Mouse (Mus musculus): ENCODE measurements around the gene Hsd17b13. TPM values are rescaled to one million over a fixed set of nuclear protein-coding genes. Genes with fewer than 3 reads are reported as not detected.
"Not testable (repeated sequence)": the region's sequence is repeated elsewhere in the genome, so short reads cannot be mapped to it uniquely, and the experiment has no call there.

Gene Hsd17b13
- polyA plus RNA-seq, 1 experiment from 2014 or later: 0.45 TPM

GRCm38 (mm10) chr5:103943183-103943582 is 34.0 kb downstream of the Hsd17b13 start:
- WGBS: 41% methylated on average over 6 of the region's 6 CpGs
- peaks cover 3% of the 10 kb centered on the region; the same call in 1 of the 2 replicates for H3K4me1 ChIP-seq
- no peak overlapping the region for H3K4me2 ChIP-seq (replicated peaks)
- H3K9me3 ChIP-seq (replicated peaks): no peaks in the 10 kb centered on the region
- no peak overlapping the region for H3K4me3 ChIP-seq (replicated peaks)
- no peaks in the 10 kb centered on the region for H3K27me3 ChIP-seq
- H3K36me3 ChIP-seq: no peaks in the 10 kb centered on the region
- H3K27ac ChIP-seq (replicated peaks): no peak overlapping the region
- ATAC-seq (ENCODE audit: insufficient number of reproducible peaks, low FRiP score, low TSS enrichment, low read depth): no peak
- no peak overlapping the region for H3K9ac ChIP-seq

GRCm38 (mm10) chr5:103939856-103940255 is 37.4 kb downstream of the Hsd17b13 start:
- 49% methylated on average over 1 of the region's 1 CpGs for WGBS
- no peaks in the 10 kb centered on the region for H3K27me3 ChIP-seq

GRCm38 (mm10) chr5:103939350-103939652 is 37.9 kb downstream of the Hsd17b13 start:
- no peak for ATAC-seq (ENCODE audit: insufficient number of reproducible peaks, low FRiP score, low TSS enrichment, low read depth)
- Histone ChIP-seq H3K4me3 (replicated peaks) (no peak overlapping the region), H3K4me2 (replicated peaks) (no peak overlapping the region), H3K9me3 (replicated peaks) (no peaks in the 10 kb centered on the region), H3K4me1 (peaks cover 3% of the 10 kb centered on the region; the same call in 1 of the 2 replicates), H3K9ac (no peak overlapping the region), H3K36me3 (no peaks in the 10 kb centered on the region), H3K27me3 (no peaks in the 10 kb centered on the region), H3K27ac (replicated peaks) (no peak overlapping the region)
- 70% methylated on average over 7 of the region's 7 CpGs for WGBS

More at GRCm38 (mm10) chr5:103939856-103940255, 37.4 kb downstream of the Hsd17b13 start:
- H3K4me2 ChIP-seq (replicated peaks): no peak overlapping the region
- H3K36me3 ChIP-seq: no peaks in the 10 kb centered on the region
- no peak overlapping the region for H3K27ac ChIP-seq (replicated peaks)
- no peak for ATAC-seq (ENCODE audit: insufficient number of reproducible peaks, low FRiP score, low TSS enrichment, low read depth)
- peaks cover 3% of the 10 kb centered on the region; the same call in 1 of the 2 replicates for H3K4me1 ChIP-seq
- H3K4me3 ChIP-seq (replicated peaks): no peak overlapping the region
- H3K9me3 ChIP-seq (replicated peaks): no peaks in the 10 kb centered on the region
- H3K9ac ChIP-seq: no peak overlapping the region

DNA sequence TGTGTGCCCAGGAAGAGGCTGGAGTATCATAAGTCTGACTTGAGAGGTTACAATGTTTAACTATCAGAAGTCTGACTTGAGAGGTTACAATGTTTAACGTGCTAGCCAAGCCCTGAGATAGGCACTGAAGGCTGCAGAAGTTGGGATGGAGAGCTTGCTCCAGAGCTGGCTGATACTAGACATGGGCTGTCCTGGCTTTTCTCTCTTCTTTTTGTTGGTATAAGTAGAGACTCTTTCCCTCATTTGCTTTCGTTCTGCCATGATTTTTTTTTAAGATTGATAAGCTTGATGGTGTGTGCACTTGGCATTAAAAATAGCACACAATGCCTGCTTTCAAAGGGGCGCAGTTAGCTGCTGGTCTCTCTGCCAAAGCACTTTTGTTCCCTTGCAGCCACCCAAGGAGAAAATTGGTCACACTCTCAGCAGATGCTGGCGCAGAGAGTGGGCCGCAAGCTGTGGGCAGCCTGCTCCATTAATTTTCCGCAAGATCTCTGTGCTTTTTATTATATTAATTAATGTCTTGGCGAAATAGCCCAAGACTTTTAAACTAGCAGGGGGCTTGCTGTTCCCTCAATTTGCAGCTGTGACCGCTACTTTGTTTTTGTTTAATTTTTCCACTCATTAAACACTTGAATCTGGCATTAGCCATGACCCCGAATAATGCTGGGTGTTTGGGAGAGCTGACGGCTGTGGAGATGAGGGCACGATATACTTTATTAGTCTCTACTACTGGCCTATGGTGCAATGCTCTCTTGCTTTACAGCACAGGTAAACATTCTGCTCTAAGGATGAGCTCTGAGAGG is 38.5 kb downstream of the Hsd17b13 start:
- WGBS: 45% methylated on average over 11 of the region's 11 CpGs
- H3K4me3 ChIP-seq (replicated peaks): no peak overlapping the region
- no peak overlapping the region for H3K27ac ChIP-seq (replicated peaks)
- no peak for ATAC-seq (ENCODE audit: insufficient number of reproducible peaks, low FRiP score, low TSS enrichment, low read depth)
- H3K9ac ChIP-seq: no peak overlapping the region
- H3K4me2 ChIP-seq (replicated peaks): no peak overlapping the region
- no peaks in the 10 kb centered on the region for H3K36me3 ChIP-seq
- H3K27me3 ChIP-seq: no peaks in the 10 kb centered on the region
- no peaks in the 10 kb centered on the region for H3K9me3 ChIP-seq (replicated peaks)
- peaks cover 3% of the 10 kb centered on the region; the same call in 1 of the 2 replicates for H3K4me1 ChIP-seq

DNA sequence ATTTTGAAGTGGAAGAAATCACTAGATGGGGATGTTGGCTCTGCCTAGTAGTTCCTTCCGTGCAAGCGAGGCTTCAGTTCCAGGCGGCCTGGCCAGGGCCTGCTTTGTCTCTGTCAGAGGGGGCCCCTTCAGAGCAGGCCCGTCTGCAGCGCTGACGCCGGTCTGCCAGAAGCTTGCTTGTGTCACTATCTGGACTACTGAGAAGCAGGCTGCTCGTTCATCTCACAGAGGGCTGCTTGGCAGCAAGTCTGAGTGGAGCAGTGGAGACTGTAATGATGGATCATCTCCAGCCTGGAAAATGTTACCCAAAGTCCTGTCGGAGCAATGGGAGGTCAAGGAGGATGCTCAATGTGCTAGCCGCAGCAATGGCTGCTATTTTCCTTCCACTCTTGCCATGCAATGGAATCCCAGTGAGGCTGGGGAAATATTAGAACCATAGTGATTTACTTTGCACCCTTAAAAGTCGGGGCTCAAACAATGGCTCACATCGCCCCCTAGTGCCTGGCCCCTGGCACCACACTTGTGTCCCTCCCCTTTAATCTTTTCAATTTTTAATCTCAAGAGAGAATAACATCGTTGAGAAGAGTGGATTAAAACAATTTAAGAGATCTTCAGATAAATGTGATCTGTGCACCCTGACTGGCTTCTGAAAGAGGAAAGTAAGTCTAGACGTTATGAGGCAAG is 40.2 kb downstream of the Hsd17b13 start:
- Histone ChIP-seq H3K4me2 (replicated peaks) (no peak overlapping the region), H3K9me3 (replicated peaks) (no peaks in the 10 kb centered on the region), H3K9ac (no peak overlapping the region), H3K4me3 (replicated peaks) (no peak overlapping the region), H3K4me1 (peaks cover 3% of the 10 kb centered on the region; the same call in 1 of the 2 replicates), H3K27me3 (no peaks in the 10 kb centered on the region), H3K27ac (replicated peaks) (no peak overlapping the region), H3K36me3 (no peaks in the 10 kb centered on the region)
- no peak for ATAC-seq (ENCODE audit: insufficient number of reproducible peaks, low FRiP score, low TSS enrichment, low read depth)
- WGBS: 55% methylated on average over 14 of the region's 14 CpGs

- H3K4me2 ChIP-seq (replicated peaks); H3K27me3 ChIP-seq; H3K9ac ChIP-seq; H3K4me1 ChIP-seq; H3K27ac ChIP-seq (replicated peaks); H3K4me3 ChIP-seq (replicated peaks); H3K36me3 ChIP-seq; ATAC-seq (ENCODE audit: insufficient number of reproducible peaks, low FRiP score, low TSS enrichment, low read depth); H3K9me3 ChIP-seq (replicated peaks): not testable (repeated sequence)
Observed at GRCm38 (mm10) chr5:103931924-103932323, 45.3 kb downstream of the Hsd17b13 start.

DNA sequence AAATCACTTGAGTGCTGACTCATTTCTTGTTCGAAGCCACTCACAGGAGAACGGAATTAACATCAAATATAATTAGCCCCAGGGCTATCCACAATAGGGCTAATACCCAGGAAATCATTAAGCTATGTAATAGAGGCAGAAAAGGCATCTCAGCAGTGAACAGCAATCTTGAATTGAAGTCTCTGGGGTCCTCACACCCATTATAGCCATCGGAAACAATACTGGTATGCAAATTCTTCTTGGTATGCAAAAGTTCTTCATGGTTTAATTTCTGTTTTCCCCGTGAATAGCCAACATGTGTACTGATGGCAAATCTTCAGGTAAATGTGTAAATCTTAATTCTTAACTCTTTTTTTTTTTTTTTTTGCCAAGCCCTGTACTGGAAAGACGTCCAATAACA is 46.7 kb downstream of the Hsd17b13 start:
- WGBS: 61% methylated on average over 5 of the region's 5 CpGs

GRCm38 (mm10) chr5:103928196-103928550 is 49.0 kb downstream of the Hsd17b13 start:
- 69% methylated on average over 7 of the region's 7 CpGs for WGBS
- no peak overlapping the region for H3K9ac ChIP-seq
- H3K27me3 ChIP-seq: no peaks in the 10 kb centered on the region
- no peak overlapping the region; the same call in 1 of the 2 replicates for H3K4me2 ChIP-seq (replicated peaks)
- no peak overlapping the region for H3K27ac ChIP-seq (replicated peaks)
- H3K4me1 ChIP-seq: no peaks in the 10 kb centered on the region
- ATAC-seq (ENCODE audit: insufficient number of reproducible peaks, low FRiP score, low TSS enrichment, low read depth): no peak
- H3K4me3 ChIP-seq (replicated peaks): no peak overlapping the region
- no peaks in the 10 kb centered on the region for H3K9me3 ChIP-seq (replicated peaks)
- no peaks in the 10 kb centered on the region for H3K36me3 ChIP-seq

More for the DNA sequence above, 46.7 kb downstream of the Hsd17b13 start:
- no peak overlapping the region for H3K9ac ChIP-seq
- no peaks in the 10 kb centered on the region for H3K4me1 ChIP-seq
- no peak overlapping the region for H3K4me3 ChIP-seq (replicated peaks)
- H3K4me2 ChIP-seq (replicated peaks): no peak overlapping the region
- no peaks in the 10 kb centered on the region for H3K9me3 ChIP-seq (replicated peaks)
- H3K36me3 ChIP-seq: no peaks in the 10 kb centered on the region
- no peak overlapping the region for H3K27ac ChIP-seq (replicated peaks)
- no peak for ATAC-seq (ENCODE audit: insufficient number of reproducible peaks, low FRiP score, low TSS enrichment, low read depth)
- no peaks in the 10 kb centered on the region for H3K27me3 ChIP-seq

- H3K9ac ChIP-seq: no peak overlapping the region; the same call in 1 of the 2 replicates
- peak overlapping the region; percentile 55 for H3K4me2 ChIP-seq (replicated peaks)
- H3K27ac ChIP-seq (replicated peaks): no peak overlapping the region
- no peaks in the 10 kb centered on the region for H3K27me3 ChIP-seq
- no peaks in the 10 kb centered on the region for H3K4me1 ChIP-seq
- H3K9me3 ChIP-seq (replicated peaks): no peaks in the 10 kb centered on the region
- ATAC-seq (ENCODE audit: insufficient number of reproducible peaks, low FRiP score, low TSS enrichment, low read depth): peak; percentile 63; the same call in 1 of the 2 replicates
- peak overlapping the region; percentile 34 for H3K4me3 ChIP-seq (replicated peaks)
- no peaks in the 10 kb centered on the region for H3K36me3 ChIP-seq
- 23% methylated on average over 27 of the region's 27 CpGs for WGBS
Observed at GRCm38 (mm10) chr5:103927429-103928195, 49.6 kb downstream of the Hsd17b13 start.

DNA sequence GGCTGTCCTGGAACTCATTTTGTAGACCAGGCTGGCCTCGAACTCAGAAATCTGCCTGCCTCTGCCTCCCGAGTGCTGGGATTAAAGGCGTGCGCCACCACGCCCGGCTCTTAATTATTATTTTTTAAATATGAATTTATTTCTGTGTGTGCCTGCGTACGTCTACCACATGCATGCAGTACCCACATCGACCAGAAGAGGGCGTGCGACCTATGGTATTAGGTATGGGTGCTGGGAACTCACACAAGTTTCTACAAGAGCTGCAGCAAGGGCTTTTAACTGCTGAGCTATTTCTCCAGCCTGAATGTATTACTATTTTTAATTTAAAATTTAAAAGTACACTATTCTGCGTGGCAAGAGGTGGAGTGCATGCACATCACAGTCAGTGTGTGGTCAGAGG is 50.8 kb downstream of the Hsd17b13 start:
- Histone ChIP-seq H3K4me2 (replicated peaks) (no peak overlapping the region), H3K27ac (replicated peaks) (no peak overlapping the region), H3K4me1 (no peaks in the 10 kb centered on the region), H3K9me3 (replicated peaks) (no peaks in the 10 kb centered on the region), H3K9ac (no peak overlapping the region), H3K36me3 (no peaks in the 10 kb centered on the region), H3K4me3 (replicated peaks) (no peak overlapping the region), H3K27me3 (no peaks in the 10 kb centered on the region)
- WGBS: 72% methylated on average over 12 of the region's 12 CpGs
- ATAC-seq (ENCODE audit: insufficient number of reproducible peaks, low FRiP score, low TSS enrichment, low read depth): no peak

DNA sequence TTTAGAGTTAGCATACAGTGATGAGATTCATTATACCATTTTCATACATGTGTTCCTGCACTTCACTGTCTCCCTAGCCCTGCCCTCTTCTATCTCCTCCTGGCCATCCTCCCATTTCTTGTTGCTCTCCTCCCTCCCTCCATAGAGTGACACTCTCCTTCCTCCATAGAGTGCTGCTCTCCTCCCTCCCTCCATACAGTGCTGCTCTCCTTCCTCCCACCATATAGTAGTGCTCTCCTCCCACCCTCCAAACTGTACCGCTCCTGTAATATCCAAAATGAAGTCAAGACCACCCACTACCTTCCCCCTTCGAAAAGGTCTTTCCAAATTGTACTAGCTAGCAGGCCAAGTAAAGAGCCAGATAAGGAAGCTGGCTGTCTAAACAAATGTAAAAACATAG is 53.5 kb downstream of the Hsd17b13 start:
- WGBS: 82% methylated on average over 2 of the region's 2 CpGs
- Histone ChIP-seq H3K9me3 (replicated peaks) (no peaks in the 10 kb centered on the region), H3K27ac (replicated peaks) (no peak overlapping the region), H3K4me3 (replicated peaks) (no peak overlapping the region), H3K4me2 (replicated peaks) (no peak overlapping the region), H3K4me1 (no peaks in the 10 kb centered on the region), H3K27me3 (no peaks in the 10 kb centered on the region), H3K36me3 (no peaks in the 10 kb centered on the region), H3K9ac (no peak overlapping the region)
- ATAC-seq (ENCODE audit: insufficient number of reproducible peaks, low FRiP score, low TSS enrichment, low read depth): no peak

Data from embryonic facial prominence, embryonic 15.5 days (tissue).